Mouse (Mus musculus) stomach, embryonic 16.5 days (tissue): ENCODE measurements around the gene P2ry12. TPM values are rescaled to one million over a fixed set of nuclear protein-coding genes. Genes with fewer than 3 reads are reported as not detected.

Experiments
- ATAC-seq: fragments of 200-750 bp; cut with Nextera tagmentation; 2 replicates; pipeline ENCODE4 v1.8.0; 2017; ENCODE audit warnings: moderate number of reproducible peaks, moderate TSS enrichment; ENCODE audit not compliant: insufficient read depth, low FRiP score
- H3K27ac ChIP-seq: fragments of 300-500 bp; sonication (generic); 2 replicates; pipeline ENCODE4 v1.5.1; 2014; ENCODE audit warnings: low read length
- H3K27me3 ChIP-seq: fragments of 300-500 bp; sonication (generic); 2 replicates; pipeline ENCODE4 v1.6.1; 2014; ENCODE audit warnings: low read length, control low read depth, mixed read lengths; ENCODE audit not compliant: control insufficient read depth, insufficient read depth
- H3K36me3 ChIP-seq: fragments of 300-500 bp; sonication (generic); 2 replicates; pipeline ENCODE4 v1.6.1; 2014; ENCODE audit warnings: low read length; ENCODE audit not compliant: control insufficient read depth, insufficient read depth
- H3K4me1 ChIP-seq: fragments of 300-500 bp; sonication (generic); 2 replicates; pipeline ENCODE4 v1.6.1; 2014; ENCODE audit warnings: low read length, control low read depth, mixed read lengths; ENCODE audit not compliant: control insufficient read depth, insufficient read depth
- H3K4me2 ChIP-seq: fragments of 300-500 bp; sonication (generic); 2 replicates; pipeline ENCODE4 v1.6.1; 2014; ENCODE audit warnings: low read depth, low read length, mixed read lengths
- H3K4me3 ChIP-seq: fragments of 300-500 bp; sonication (generic); replicated peaks from 2 replicates; pipeline ENCODE4 v1.5.1; 2014; ENCODE audit warnings: mild to moderate bottlenecking, low read length
- H3K9ac ChIP-seq: fragments of 300-500 bp; sonication (generic); 2 replicates; pipeline ENCODE4 v1.6.1; 2014; ENCODE audit warnings: low read length
- H3K9me3 ChIP-seq: fragments of 300-500 bp; sonication (generic); replicated peaks from 2 replicates; pipeline ENCODE4 v1.6.1; 2016; ENCODE audit warnings: low read length, control low read depth; ENCODE audit not compliant: control insufficient read depth
- WGBS: fragments of 180-500 bp; shearing (Covaris S2); extraction: QIAGEN DNeasy Blood & Tissue Kit; methylation state at CpG from one replicate; pipeline ENCODE4 v1.1.7; 2014; 5-methylcytosine and 5-hydroxymethylcytosine counted together
- polyA plus RNA-seq: library from polyadenylated mRNA; unstranded; fragments of >200 nt; fragmentation: Nextera tagmentation; extraction: Ambion mirVana; gene quantifications from 2 replicates; pipeline ENCODE4 v1.2.1, GENCODE M21; 2015

Gene P2ry12
- polyA plus RNA-seq, 1 experiment from 2014 or later = 3.1 TPM

- WGBS = 61% methylated on average over 5 of the region's 5 CpGs
- Histone ChIP-seq H3K9me3 (no peaks in the 10 kb centered on the region), H3K36me3 (no peaks in the 10 kb centered on the region)
Measured at GRCm38 (mm10) chr3:59176871-59177270, 85.8 kb downstream of the P2ry12 start.

GRCm38 (mm10) chr3:59175234-59175633 is 87.4 kb downstream of the P2ry12 start:
- ATAC-seq = no peak
- WGBS = 17% methylated on average over 5 of the region's 5 CpGs

More at GRCm38 (mm10) chr3:59176871-59177270, 85.8 kb downstream of the P2ry12 start:
- no peak overlapping the region for H3K9ac ChIP-seq
- H3K4me3 ChIP-seq = no peak overlapping the region
- no peaks in the 10 kb centered on the region for H3K4me1 ChIP-seq
- no peaks in the 10 kb centered on the region for H3K27me3 ChIP-seq
- H3K27ac ChIP-seq = no peak overlapping the region
- ATAC-seq = no peak
- no peak overlapping the region for H3K4me2 ChIP-seq

GRCm38 (mm10) chr3:59174426-59175154 is 88.1 kb downstream of the P2ry12 start:
- no peak overlapping the region for H3K4me3 ChIP-seq
- 69% methylated on average over 6 of the region's 6 CpGs for WGBS
- no peak for ATAC-seq
- no peak overlapping the region for H3K27ac ChIP-seq
- H3K36me3 ChIP-seq = no peaks in the 10 kb centered on the region
- H3K27me3 ChIP-seq = no peaks in the 10 kb centered on the region
- H3K4me1 ChIP-seq = peaks cover 7% of the 10 kb centered on the region; the same call in 1 of the 2 replicates
- H3K9ac ChIP-seq = no peak overlapping the region
- no peaks in the 10 kb centered on the region for H3K9me3 ChIP-seq
- no peak overlapping the region for H3K4me2 ChIP-seq

More at GRCm38 (mm10) chr3:59175234-59175633, 87.4 kb downstream of the P2ry12 start:
- Histone ChIP-seq H3K9ac (no peak overlapping the region), H3K9me3 (no peaks in the 10 kb centered on the region), H3K4me2 (no peak overlapping the region), H3K4me3 (no peak overlapping the region), H3K27ac (no peak overlapping the region), H3K27me3 (no peaks in the 10 kb centered on the region), H3K4me1 (peaks cover under 1% of the 10 kb centered on the region; the same call in 1 of the 2 replicates), H3K36me3 (no peaks in the 10 kb centered on the region)

GRCm38 (mm10) chr3:59169921-59170627 is 92.6 kb downstream of the P2ry12 start:
- Histone ChIP-seq H3K27ac (0 out of 2 replicates have a peak overlapping the region, but pooled peaks have one; percentile 13), H3K36me3 (no peaks in the 10 kb centered on the region), H3K9me3 (no peaks in the 10 kb centered on the region), H3K4me3 (no peak overlapping the region), H3K27me3 (no peaks in the 10 kb centered on the region), H3K4me1 (peaks cover 8% of the 10 kb centered on the region; the same call in 1 of the 2 replicates), H3K4me2 (no peak overlapping the region), H3K9ac (no peak overlapping the region)
- WGBS = 38% methylated on average over 2 of the region's 2 CpGs
- peak; percentile 60; the same call in 1 of the 2 replicates for ATAC-seq

GRCm38 (mm10) chr3:59169215-59169614 is 93.5 kb downstream of the P2ry12 start:
- WGBS = 69% methylated on average over 4 of the region's 4 CpGs
- H3K27ac ChIP-seq = no peak overlapping the region

GRCm38 (mm10) chr3:59168476-59168875 is 94.2 kb downstream of the P2ry12 start:
- no peak overlapping the region for H3K4me2 ChIP-seq
- no peak overlapping the region for H3K4me3 ChIP-seq
- H3K36me3 ChIP-seq = no peaks in the 10 kb centered on the region
- H3K9ac ChIP-seq = no peak overlapping the region
- 90% methylated on average over 6 of the region's 6 CpGs for WGBS
- no peak for ATAC-seq
- H3K9me3 ChIP-seq = no peaks in the 10 kb centered on the region
- peaks cover 8% of the 10 kb centered on the region; the same call in 1 of the 2 replicates for H3K4me1 ChIP-seq
- H3K27ac ChIP-seq = no peak overlapping the region
- no peaks in the 10 kb centered on the region for H3K27me3 ChIP-seq

More at GRCm38 (mm10) chr3:59169215-59169614, 93.5 kb downstream of the P2ry12 start:
- ATAC-seq = no peak
- Histone ChIP-seq H3K4me1 (peaks cover 8% of the 10 kb centered on the region; the same call in 1 of the 2 replicates), H3K4me2 (no peak overlapping the region), H3K9ac (no peak overlapping the region), H3K4me3 (no peak overlapping the region), H3K36me3 (no peaks in the 10 kb centered on the region), H3K27me3 (no peaks in the 10 kb centered on the region), H3K9me3 (no peaks in the 10 kb centered on the region)

GRCm38 (mm10) chr3:59167417-59168054 is 95.1 kb downstream of the P2ry12 start:
- 61% methylated on average over 2 of the region's 2 CpGs for WGBS
- peak; percentile 53; the same call in 1 of the 2 replicates for ATAC-seq
- H3K4me1 ChIP-seq = peaks cover 8% of the 10 kb centered on the region; the same call in 1 of the 2 replicates
- no peak overlapping the region for H3K4me2 ChIP-seq
- H3K9me3 ChIP-seq = no peaks in the 10 kb centered on the region
- no peaks in the 10 kb centered on the region for H3K36me3 ChIP-seq
- H3K27me3 ChIP-seq = no peaks in the 10 kb centered on the region
- no peak overlapping the region for H3K4me3 ChIP-seq
- peak overlapping the region; percentile 38; the same call in 1 of the 2 replicates for H3K27ac ChIP-seq
- no peak overlapping the region for H3K9ac ChIP-seq
